Mouse (Mus musculus) midbrain, embryonic 10.5 days (tissue): ENCODE data around the gene Inpp5k. TPM values are rescaled to one million over a fixed set of nuclear protein-coding genes. Genes with fewer than 3 reads are reported as not detected.

ENCODE experiments used
- polyA plus RNA-seq: library from polyadenylated mRNA; unstranded; fragments of >200 nt; fragmentation: Nextera tagmentation; extraction: Ambion mirVana; gene quantifications from 2 replicates; pipeline ENCODE4 v1.2.1, GENCODE M21; 2016

Inpp5k gene
- polyA plus RNA-seq, 1 experiment from 2014 or later: 19.6 TPM

Other genes starting within 250 kb of the Inpp5k start
- 69.6 and 70.2 TPM in 2 replicates for gene Serpinf1, start 208.3 kb upstream of the Inpp5k start, polyA plus RNA-seq
- gene Serpinf2, start 191.4 kb upstream of the Inpp5k start, polyA plus RNA-seq: not detected in 2 replicates
- 5.7 and 7.5 TPM in 2 replicates for gene Wdr81, start 176.3 kb upstream of the Inpp5k start, polyA plus RNA-seq
- 10.2 and 10.6 TPM in 2 replicates for gene Tlcd2, start 169.3 kb upstream of the Inpp5k start, polyA plus RNA-seq
- 67.3 and 72.2 TPM in 2 replicates for gene Prpf8, start 144.2 kb upstream of the Inpp5k start, polyA plus RNA-seq
- gene Rilp, start 120.9 kb upstream of the Inpp5k start, polyA plus RNA-seq: 0.35 and 0.44 TPM in 2 replicates
- gene Scarf1, start 117.4 kb upstream of the Inpp5k start, polyA plus RNA-seq: 4.7 and 4.8 TPM in 2 replicates
- 6.5 and 8.2 TPM in 2 replicates for gene Slc43a2, start 99.3 kb upstream of the Inpp5k start, polyA plus RNA-seq
- 63.4 and 65.5 TPM in 2 replicates for gene Pitpna, start 42.9 kb upstream of the Inpp5k start, polyA plus RNA-seq
- gene Myo1c, start 19.5 kb downstream of the Inpp5k start, polyA plus RNA-seq: 16.4 and 19.3 TPM in 2 replicates
- 127 and 133 TPM in 2 replicates for gene Crk, start 48.3 kb downstream of the Inpp5k start, polyA plus RNA-seq
- 1,400 and 1,401 TPM in 2 replicates for gene Ywhae, start 101.9 kb downstream of the Inpp5k start, polyA plus RNA-seq
- 0.46 and 0.57 TPM in 2 replicates for gene Doc2b, start 165.1 kb downstream of the Inpp5k start, polyA plus RNA-seq